Mouse (Mus musculus): ENCODE measurements at regions not wholly inside any gene's neighbourhood (a gene's known extent, or its start where the extent isn't known, plus 50 kb on each side); places are given as distances from the start of the nearest gene placed in this dataset.

DNA sequence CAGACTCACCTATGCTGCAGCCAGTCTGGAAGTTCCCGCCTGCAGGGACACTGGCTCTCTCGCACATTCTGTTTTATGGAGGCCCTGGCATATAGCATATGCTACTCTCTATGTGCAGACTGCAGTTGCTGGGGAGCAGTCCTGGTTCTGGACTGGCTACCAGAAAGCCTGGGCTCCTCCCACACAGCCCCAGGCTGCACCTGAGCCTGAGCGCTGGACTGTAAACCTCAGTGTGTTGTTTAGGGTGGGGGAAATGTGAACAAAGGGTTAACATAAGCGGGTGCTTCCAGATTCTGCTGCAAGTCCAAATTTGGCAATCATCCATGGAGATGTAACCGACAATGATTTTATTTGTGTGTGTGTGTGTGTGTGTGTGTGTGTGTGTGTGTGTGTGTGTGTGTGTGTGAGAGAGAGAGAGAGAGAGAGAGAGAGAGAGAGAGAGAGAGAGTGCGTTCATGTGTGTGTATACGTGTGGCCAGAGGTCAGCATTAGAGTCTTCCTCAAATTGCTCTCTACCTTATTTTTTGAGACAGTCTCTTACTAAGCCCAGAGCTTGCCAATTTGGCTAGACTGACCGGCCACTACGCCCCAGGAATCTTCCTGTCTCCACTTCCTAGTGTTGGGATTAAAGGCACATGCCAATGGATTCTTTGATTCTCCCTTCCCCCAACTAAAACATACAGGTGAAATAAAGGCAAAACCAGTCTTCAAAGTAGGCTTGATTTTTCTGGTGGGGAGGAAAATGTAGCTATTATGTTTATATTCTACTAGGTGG lies 192.7 kb upstream of the Ctbp2 start:
- TF ChIP-seq POLR2AphosphoS2 (IDR thresholded peaks at IDR 0.05; ENCODE audit: low read length) (no peak), GABPA (IDR thresholded peaks at IDR 0.05; ENCODE audit: low read depth, low read length) (no peak), CTCF (IDR thresholded peaks at IDR 0.05 in 2 of 3, conservative IDR thresholded peaks at IDR 0.05 in 1 of 3; ENCODE audit: control insufficient read depth in 1 of 3, insufficient read depth in 1 of 3, low read depth in 2 of 3, low read length in 3 of 3, poor library complexity in 1 of 3, severe bottlenecking in 1 of 3) (no peak), MAX (IDR thresholded peaks at IDR 0.05; ENCODE audit: low read length) (no peak), SMC3 (IDR thresholded peaks at IDR 0.05; ENCODE audit: low read depth, low read length) (no peak), RCOR1 (IDR thresholded peaks at IDR 0.05; ENCODE audit: low read depth, low read length) (no peak), USF1 (IDR thresholded peaks at IDR 0.05; ENCODE audit: low read depth, low read length) (no peak), MYC (IDR thresholded peaks at IDR 0.05; ENCODE audit: low read depth, low read length) (no peak), JUND (IDR thresholded peaks at IDR 0.05; ENCODE audit: low read depth, low read length) (no peak), HCFC1 (IDR thresholded peaks at IDR 0.05; ENCODE audit: low read depth, low read length) (no peak), CHD1 (IDR thresholded peaks at IDR 0.05; ENCODE audit: low read depth, low read length) (no peak), MXI1 (IDR thresholded peaks at IDR 0.05; ENCODE audit: low read depth, low read length) (no peak), POLR2A (IDR thresholded peaks at IDR 0.05; ENCODE audit: control insufficient read depth in 1 of 2, insufficient read depth in 1 of 2, low read depth in 1 of 2, low read length in 2 of 2, poor library complexity in 1 of 2) (no peak), USF2 (IDR thresholded peaks at IDR 0.05; ENCODE audit: borderline replicate concordance in 1 of 2, insufficient read depth in 1 of 2, low read depth in 1 of 2, low read length in 2 of 2) (no peak), UBTF (IDR thresholded peaks at IDR 0.05; ENCODE audit: borderline replicate concordance, insufficient read depth, low read depth, low read length) (no peak), RAD21 (IDR thresholded peaks at IDR 0.05; ENCODE audit: low read depth, low read length) (no peak), BHLHE40 (IDR thresholded peaks at IDR 0.05; ENCODE audit: borderline replicate concordance, low read depth, low read length) (no peak), NELFE (IDR thresholded peaks at IDR 0.05; ENCODE audit: low read depth, low read length) (no peak)
- Histone ChIP-seq H3K9ac (ENCODE audit: control insufficient read depth, low read depth, low read length, poor library complexity, severe bottlenecking) (no peak overlapping the region), H3K27ac (ENCODE audit: control insufficient read depth, low read depth, low read length) (no peak overlapping the region), H3K36me3 (ENCODE audit: control insufficient read depth in 1 of 2, insufficient read depth in 2 of 2, low read length in 2 of 2) (no peaks in the 10 kb centered on the region), H3K4me1 (ENCODE audit: control insufficient read depth in 1 of 2, insufficient read depth in 2 of 2, low read length in 2 of 2) (no peaks in the 10 kb centered on the region), H3K4me3 (ENCODE audit: control insufficient read depth in 1 of 2, insufficient read depth in 1 of 2, low read depth in 2 of 2, low read length in 2 of 2) (no peak overlapping the region), H3K9me3 (replicated peaks; ENCODE audit: insufficient read depth, low read length) (no peaks in the 10 kb centered on the region), H3K27me3 (ENCODE audit: control insufficient read depth in 1 of 2, insufficient read depth in 2 of 2, low read length in 2 of 2) (no peaks in the 10 kb centered on the region), H3K79me2 (ENCODE audit: control insufficient read depth, insufficient read depth, low read length, poor library complexity) (no peaks in the 10 kb centered on the region)
- no peak for DNase-seq (ENCODE audit: low read depth, low spot score)

DNA sequence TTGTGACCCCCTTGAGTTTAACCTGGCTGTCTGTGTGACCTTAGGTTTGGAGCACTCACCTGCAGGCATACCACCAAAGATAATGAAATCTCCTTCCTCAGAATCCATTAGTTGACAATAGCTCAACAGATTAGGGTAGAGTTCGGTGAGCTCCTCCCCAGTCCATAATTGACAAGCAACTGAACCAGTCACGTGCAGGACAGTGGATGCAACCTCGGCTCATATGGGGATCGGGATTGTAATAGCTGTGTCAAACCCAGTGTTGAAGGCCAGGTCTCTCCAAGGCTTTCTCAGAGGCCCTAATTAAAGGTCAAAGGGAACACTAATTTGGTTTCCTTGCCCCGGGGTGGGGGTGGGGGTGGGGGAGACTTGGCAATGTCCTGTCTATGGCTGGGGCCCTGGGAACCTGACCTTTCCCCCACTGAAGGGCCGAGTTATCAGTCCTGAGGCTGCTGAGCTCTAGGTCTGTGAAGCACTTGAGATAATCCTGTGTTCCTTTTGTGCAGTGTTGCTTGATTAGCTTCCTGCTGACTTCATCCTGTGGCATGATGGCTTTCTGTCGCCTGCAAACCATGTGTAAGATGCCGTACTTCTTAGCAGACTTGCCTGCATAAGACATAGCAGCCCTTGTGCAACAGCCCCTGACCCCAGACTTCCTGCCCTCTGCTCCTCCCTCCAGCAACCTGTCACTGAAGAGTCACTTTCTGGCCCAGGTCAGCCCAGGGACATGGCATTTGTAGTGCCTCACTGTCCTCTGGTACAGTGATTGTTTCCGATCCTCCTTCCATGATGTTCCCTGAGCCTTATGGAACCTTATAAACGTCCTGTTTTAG lies 191.3 kb upstream of the Ctbp2 start:
- TF ChIP-seq GATA1 (IDR thresholded peaks at IDR 0.05; ENCODE audit: low read depth, low read length) (no peak), TBP (IDR thresholded peaks at IDR 0.05; ENCODE audit: low read depth, low read length) (no peak), RAD21 (IDR thresholded peaks at IDR 0.05; ENCODE audit: low read depth, low read length) (no peak), EP300 (IDR thresholded peaks at IDR 0.05; ENCODE audit: low read depth in 1 of 2, low read length in 2 of 2) (no peak), ETS1 (IDR thresholded peaks at IDR 0.05; ENCODE audit: low read depth, low read length) (no peak), POLR2AphosphoS2 (IDR thresholded peaks at IDR 0.05; ENCODE audit: low read length) (no peak), SMC3 (IDR thresholded peaks at IDR 0.05; ENCODE audit: low read depth, low read length) (no peak), JUND (IDR thresholded peaks at IDR 0.05; ENCODE audit: low read depth, low read length) (no peak), MYC (IDR thresholded peaks at IDR 0.05; ENCODE audit: low read depth, low read length) (no peak), MYB (IDR thresholded peaks at IDR 0.05; ENCODE audit: low read depth, low read length) (no peak), ZMIZ1 (IDR thresholded peaks at IDR 0.05; ENCODE audit: low read depth, low read length) (no peak), GABPA (IDR thresholded peaks at IDR 0.05; ENCODE audit: low read depth, low read length) (no peak)
- no peaks in the 10 kb centered on the region for H3K9me3 ChIP-seq (replicated peaks; ENCODE audit: insufficient read depth, low read length)
- no peak overlapping the region for H3K9ac ChIP-seq (ENCODE audit: control insufficient read depth, low read depth, low read length, poor library complexity, severe bottlenecking)
- H3K79me2 ChIP-seq (ENCODE audit: control insufficient read depth, insufficient read depth, low read length, poor library complexity): no peaks in the 10 kb centered on the region
- H3K27ac ChIP-seq (ENCODE audit: control insufficient read depth, low read depth, low read length): no peak overlapping the region
- DNase-seq (ENCODE audit: low read depth, low spot score): no peak
- no peaks in the 10 kb centered on the region for H3K4me1 ChIP-seq (ENCODE audit: control insufficient read depth in 1 of 2, insufficient read depth in 2 of 2, low read length in 2 of 2)
- H3K27me3 ChIP-seq (ENCODE audit: control insufficient read depth in 1 of 2, insufficient read depth in 2 of 2, low read length in 2 of 2): no peaks in the 10 kb centered on the region
- H3K36me3 ChIP-seq (ENCODE audit: control insufficient read depth in 1 of 2, insufficient read depth in 2 of 2, low read length in 2 of 2): no peaks in the 10 kb centered on the region
- H3K4me3 ChIP-seq (ENCODE audit: control insufficient read depth in 1 of 2, insufficient read depth in 1 of 2, low read depth in 2 of 2, low read length in 2 of 2): no peak overlapping the region
